Mouse (Mus musculus): ENCODE results near the gene Fam193b. TPM values are rescaled to one million over a fixed set of nuclear protein-coding genes. Genes with fewer than 3 reads are reported as not detected.
A peak's percentile ranks its signal among the peaks of the same experiment; 100 is the strongest.

Gene Fam193b
- polyA plus RNA-seq, 2 experiments = 4.0 to 20.9 TPM

- Histone ChIP-seq H3K4me1 (replicated peaks; ENCODE audit: control insufficient read depth in 2 of 2, insufficient read depth in 2 of 2, low read length in 1 of 2) (no peaks in the 10 kb centered on the region), H3K27me3 (ENCODE audit: control insufficient read depth, insufficient read depth, low read length) (no peaks in the 10 kb centered on the region), H3K4me2 (ENCODE audit: low read depth) (no peak overlapping the region), H3K27ac (no peak overlapping the region), H3K4me3 (ENCODE audit: insufficient read depth in 1 of 2, low read depth in 2 of 2, low read length in 2 of 2) (no peak overlapping the region), H3K9me3 (ENCODE audit: control insufficient read depth, low read length) (no peaks in the 10 kb centered on the region), H3K9ac (replicated peaks) (no peak overlapping the region), H3K36me3 (replicated peaks; ENCODE audit: control insufficient read depth, insufficient read depth, low read depth) (no peaks in the 10 kb centered on the region)
- ATAC-seq (ENCODE audit: insufficient read depth) (no peak), DNase-seq (ENCODE audit: low read depth in 3 of 3, low spot score in 3 of 3) (no peak)
- no peak for TF ChIP-seq EP300 (IDR thresholded peaks at IDR 0.05; ENCODE audit: low read depth)
- no peak for TF ChIP-seq CTCF (IDR thresholded peaks at IDR 0.05; ENCODE audit: low read depth)
- WGBS (ENCODE audit: insufficient replicate concordance) = 75% methylated on average over 2 of the region's 2 CpGs
Observed at GRCm38 (mm10) chr13:55607624-55608006, 36.7 kb upstream of the Fam193b start.

DNA sequence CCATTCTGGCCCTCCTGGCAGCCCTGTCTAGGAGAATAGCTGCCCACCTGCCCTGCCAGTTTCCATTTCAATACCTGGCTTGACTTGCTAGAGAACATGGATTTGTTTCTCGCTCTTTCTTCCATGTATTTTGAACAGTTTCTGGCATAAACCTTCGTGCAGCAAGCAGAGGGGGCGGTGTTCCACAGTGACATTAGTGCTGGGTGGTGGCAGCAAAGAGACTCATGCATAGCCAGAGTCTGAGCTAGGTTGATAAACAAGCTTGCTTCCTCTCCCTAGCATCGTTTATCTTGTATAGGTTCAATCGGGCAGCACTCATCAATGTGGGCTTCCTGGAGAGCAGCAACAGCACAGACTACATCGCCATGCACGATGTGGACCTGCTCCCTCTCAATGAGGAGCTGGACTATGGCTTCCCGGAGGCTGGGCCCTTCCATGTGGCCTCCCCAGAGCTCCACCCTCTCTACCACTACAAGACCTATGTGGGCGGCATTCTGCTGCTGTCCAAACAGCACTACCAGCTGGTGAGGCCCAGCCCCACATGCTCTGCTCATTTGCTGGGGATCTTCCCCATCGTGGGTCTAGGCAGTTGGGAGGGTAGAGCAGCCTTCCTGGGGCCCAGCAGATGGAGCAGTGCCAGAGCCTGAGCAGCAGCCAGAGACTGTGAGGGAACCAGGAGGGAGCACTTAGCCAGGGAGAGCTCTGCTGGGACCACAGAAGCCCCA, 36.1 kb upstream of the Fam193b start:
- no peaks in the 10 kb centered on the region for H3K36me3 ChIP-seq (replicated peaks; ENCODE audit: control insufficient read depth, insufficient read depth, low read depth)
- no peak overlapping the region for H3K4me3 ChIP-seq (ENCODE audit: insufficient read depth in 1 of 2, low read depth in 2 of 2, low read length in 2 of 2)
- H3K4me1 ChIP-seq (replicated peaks; ENCODE audit: control insufficient read depth in 2 of 2, insufficient read depth in 2 of 2, low read length in 1 of 2) = no peaks in the 10 kb centered on the region
- H3K4me2 ChIP-seq (ENCODE audit: low read depth) = no peak overlapping the region
- no peak overlapping the region for H3K9ac ChIP-seq (replicated peaks)
- TF ChIP-seq CTCF (IDR thresholded peaks at IDR 0.05; ENCODE audit: low read depth) (no peak), EP300 (IDR thresholded peaks at IDR 0.05; ENCODE audit: low read depth) (no peak)
- 56% methylated on average over 10 of the region's 10 CpGs for WGBS (ENCODE audit: insufficient replicate concordance)
- no peak overlapping the region for H3K27ac ChIP-seq
- no peaks in the 10 kb centered on the region for H3K27me3 ChIP-seq (ENCODE audit: control insufficient read depth, insufficient read depth, low read length)
- ATAC-seq (ENCODE audit: insufficient read depth) = no peak
- H3K9me3 ChIP-seq (ENCODE audit: control insufficient read depth, low read length) = no peaks in the 10 kb centered on the region
- DNase-seq (ENCODE audit: low read depth in 3 of 3, low spot score in 3 of 3) = no peak

GRCm38 (mm10) chr13:55604606-55605005, 33.7 kb upstream of the Fam193b start:
- Histone ChIP-seq H3K27me3 (ENCODE audit: control insufficient read depth, insufficient read depth, low read length) (no peaks in the 10 kb centered on the region), H3K4me3 (ENCODE audit: insufficient read depth in 1 of 2, low read depth in 2 of 2, low read length in 2 of 2) (no peak overlapping the region), H3K36me3 (replicated peaks; ENCODE audit: control insufficient read depth, insufficient read depth, low read depth) (no peaks in the 10 kb centered on the region), H3K4me2 (ENCODE audit: low read depth) (no peak overlapping the region), H3K27ac (no peak overlapping the region), H3K9ac (replicated peaks) (no peak overlapping the region), H3K4me1 (replicated peaks; ENCODE audit: control insufficient read depth in 2 of 2, insufficient read depth in 2 of 2, low read length in 1 of 2) (peaks cover 4% of the 10 kb centered on the region in 2 experiments; a peak in 2 of 4 replicates), H3K9me3 (ENCODE audit: control insufficient read depth, low read length) (no peaks in the 10 kb centered on the region)
- WGBS (ENCODE audit: insufficient replicate concordance) = 85% methylated on average over 3 of the region's 3 CpGs
- ATAC-seq (ENCODE audit: insufficient read depth) (no peak), DNase-seq (ENCODE audit: low read depth in 3 of 3, low spot score in 3 of 3) (no peak)
- no peak for TF ChIP-seq CTCF (IDR thresholded peaks at IDR 0.05; ENCODE audit: low read depth)
- TF ChIP-seq EP300 (IDR thresholded peaks at IDR 0.05; ENCODE audit: low read depth) = no peak

DNA sequence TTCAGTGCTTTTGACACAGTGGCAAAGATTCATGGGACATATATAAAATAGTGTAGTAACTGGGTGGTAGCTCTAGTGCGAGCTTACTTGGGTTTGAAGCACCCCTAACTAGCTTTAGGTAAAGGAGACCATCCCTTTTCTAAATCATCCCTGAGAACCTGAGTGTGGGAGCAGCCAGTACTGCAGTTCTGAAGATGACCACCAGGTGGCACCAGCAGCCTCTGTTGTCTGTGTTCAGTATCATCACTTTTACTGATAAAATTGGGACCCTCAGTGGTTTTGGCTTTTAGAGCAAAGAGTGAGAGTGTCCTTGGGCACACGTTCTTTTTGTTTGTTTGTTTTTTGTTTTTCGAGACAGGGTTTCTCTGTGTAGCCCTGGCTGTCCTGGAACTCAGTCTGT, 30.7 kb upstream of the Fam193b start:
- Histone ChIP-seq H3K9ac (replicated peaks) (no peak overlapping the region), H3K4me1 (replicated peaks; ENCODE audit: control insufficient read depth in 2 of 2, insufficient read depth in 2 of 2, low read length in 1 of 2) (peaks cover 4 to 6% of the 10 kb centered on the region in 2 experiments; a peak in 2 of 4 replicates), H3K4me3 (ENCODE audit: insufficient read depth in 1 of 2, low read depth in 2 of 2, low read length in 2 of 2) (no peak overlapping the region), H3K27me3 (ENCODE audit: control insufficient read depth, insufficient read depth, low read length) (no peaks in the 10 kb centered on the region), H3K27ac (no peak overlapping the region), H3K9me3 (ENCODE audit: control insufficient read depth, low read length) (no peaks in the 10 kb centered on the region), H3K36me3 (replicated peaks; ENCODE audit: control insufficient read depth, insufficient read depth, low read depth) (peaks cover 8% of the 10 kb centered on the region), H3K4me2 (ENCODE audit: low read depth) (no peak overlapping the region)
- DNase-seq (ENCODE audit: low read depth in 3 of 3, low spot score in 3 of 3) (peak; percentile 59 to 61 (median 60)), ATAC-seq (ENCODE audit: insufficient read depth) (no peak)
- TF ChIP-seq EP300 (IDR thresholded peaks at IDR 0.05; ENCODE audit: low read depth) (no peak), CTCF (IDR thresholded peaks at IDR 0.05; ENCODE audit: low read depth) (peak; percentile 94)
- WGBS (ENCODE audit: insufficient replicate concordance) = 1% methylated on average over 3 of the region's 3 CpGs

DNA sequence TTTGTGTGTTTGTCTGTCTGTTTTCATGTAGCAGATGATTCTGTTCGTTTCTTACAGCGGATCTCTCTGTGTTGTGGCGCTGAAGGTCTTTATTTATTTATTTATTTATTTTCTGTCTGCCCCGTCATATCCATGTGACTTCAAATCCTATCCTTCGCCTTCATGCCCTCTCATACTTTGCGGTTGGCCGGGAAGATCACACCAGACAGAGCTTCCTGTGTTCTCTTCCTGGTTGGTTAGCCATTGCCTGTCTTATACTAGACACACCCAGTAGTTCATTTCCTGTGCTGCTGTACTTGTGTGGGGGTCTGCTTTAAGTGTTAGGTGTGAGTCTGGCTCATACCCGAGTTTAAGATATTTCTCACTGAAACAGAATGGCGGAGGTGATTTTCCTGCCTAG, 29.7 kb upstream of the Fam193b start:
- Histone ChIP-seq H3K9ac (replicated peaks) (peak overlapping the region; percentile 79), H3K4me2 (ENCODE audit: low read depth) (peak overlapping the region; percentile 94), H3K27ac (no peak overlapping the region), H3K4me3 (ENCODE audit: insufficient read depth in 1 of 2, low read depth in 2 of 2, low read length in 2 of 2) (peak overlapping the region; percentile 89 to 94), H3K27me3 (ENCODE audit: control insufficient read depth, insufficient read depth, low read length) (no peaks in the 10 kb centered on the region), H3K36me3 (replicated peaks; ENCODE audit: control insufficient read depth, insufficient read depth, low read depth) (peaks cover 10% of the 10 kb centered on the region), H3K4me1 (replicated peaks; ENCODE audit: control insufficient read depth in 2 of 2, insufficient read depth in 2 of 2, low read length in 1 of 2) (peaks cover 4 to 6% of the 10 kb centered on the region in 2 experiments; a peak in 2 of 4 replicates), H3K9me3 (ENCODE audit: control insufficient read depth, low read length) (no peaks in the 10 kb centered on the region)
- WGBS (ENCODE audit: insufficient replicate concordance) = 3% methylated on average over 9 of the region's 9 CpGs
- DNase-seq (ENCODE audit: low read depth in 3 of 3, low spot score in 3 of 3) (no peak), ATAC-seq (ENCODE audit: insufficient read depth) (no peak)
- no peak for TF ChIP-seq EP300 (IDR thresholded peaks at IDR 0.05; ENCODE audit: low read depth)
- TF ChIP-seq CTCF (IDR thresholded peaks at IDR 0.05; ENCODE audit: low read depth) = no peak
